Mouse (Mus musculus) midbrain, embryonic 11.5 days (tissue): ENCODE measurements around the gene Tgfb2. TPM values are rescaled to one million over a fixed set of nuclear protein-coding genes. Genes with fewer than 3 reads are reported as not detected.

Experiments used
- ATAC-seq: fragments of 200-750 bp; cut with Nextera tagmentation; 2 replicates; pipeline ENCODE4 v1.8.0; 2017; ENCODE audit warnings: moderate TSS enrichment, moderate library complexity; ENCODE audit not compliant: low FRiP score
- DNase-seq: peaks from one replicate; pipeline ENCODE4 v3.0.0; 2015; ENCODE audit warnings: low spot score; ENCODE audit errors: missing footprints
- H3K27ac ChIP-seq: fragments of 300-500 bp; sonication (generic); 2 replicates; pipeline ENCODE4 v1.5.1; 2014; ENCODE audit warnings: low read depth, low read length
- H3K27me3 ChIP-seq: fragments of 300-500 bp; sonication (generic); 2 replicates; pipeline ENCODE4 v1.6.1; 2014; ENCODE audit warnings: mild to moderate bottlenecking, low read length, moderate library complexity, mixed read lengths; ENCODE audit not compliant: control insufficient read depth, insufficient read depth
- H3K36me3 ChIP-seq: fragments of 300-500 bp; sonication (generic); 2 replicates; pipeline ENCODE4 v1.6.1; 2014; ENCODE audit warnings: mild to moderate bottlenecking, low read length, moderate library complexity, mixed read lengths; ENCODE audit not compliant: control insufficient read depth, insufficient read depth
- H3K4me1 ChIP-seq: fragments of 300-500 bp; sonication (generic); 2 replicates; pipeline ENCODE4 v1.6.1; 2014; ENCODE audit warnings: low read length; ENCODE audit not compliant: control insufficient read depth, insufficient read depth
- H3K4me2 ChIP-seq: fragments of 300-500 bp; sonication (generic); 2 replicates; pipeline ENCODE4 v1.6.1; 2014; ENCODE audit warnings: mild to moderate bottlenecking, moderate library complexity
- H3K4me3 ChIP-seq: fragments of 300-500 bp; sonication (generic); 2 replicates; pipeline ENCODE4 v1.5.1; 2014; ENCODE audit warnings: low read depth, low read length
- H3K9ac ChIP-seq: fragments of 300-500 bp; sonication (generic); 2 replicates; pipeline ENCODE4 v1.6.1; 2014; ENCODE audit warnings: low read length
- H3K9me3 ChIP-seq: fragments of 300-500 bp; sonication (generic); 2 replicates; pipeline ENCODE4 v1.6.1; 2016; ENCODE audit warnings: low read length; ENCODE audit not compliant: control insufficient read depth
- WGBS: fragments of 180-500 bp; shearing (Covaris S2); extraction: QIAGEN DNeasy Blood & Tissue Kit; methylation state at CpG from one replicate; pipeline ENCODE4 v1.1.7; 2014; 5-methylcytosine and 5-hydroxymethylcytosine counted together
- polyA plus RNA-seq: library from polyadenylated mRNA; unstranded; fragments of >200 nt; fragmentation: Nextera tagmentation; extraction: Ambion mirVana; gene quantifications from 2 replicates; pipeline ENCODE4 v1.2.1, GENCODE M21; 2014

The Tgfb2 gene
- polyA plus RNA-seq, 1 experiment from 2014 or later: 11.9 TPM

DNA sequence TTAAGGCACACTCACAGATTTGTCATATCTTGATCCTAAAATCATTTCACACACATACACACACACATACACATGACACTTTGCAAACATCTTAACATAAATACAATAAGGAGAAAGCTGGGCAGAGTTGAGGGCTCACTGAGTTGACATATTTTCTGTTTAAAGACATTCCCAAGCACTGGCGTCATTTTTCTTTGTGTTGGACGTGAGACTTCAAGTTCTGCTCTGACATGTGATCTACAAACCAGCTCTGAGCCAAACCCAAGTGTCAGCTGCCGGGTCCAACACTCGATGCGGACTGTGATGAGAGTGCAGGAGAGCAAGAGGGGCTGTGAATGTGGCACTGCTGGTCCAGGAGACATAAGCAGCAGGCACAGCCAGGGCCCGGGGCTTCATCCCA lies 123.7 kb downstream of the Tgfb2 start:
- Histone ChIP-seq H3K9me3 (no peaks in the 10 kb centered on the region), H3K9ac (no peak overlapping the region), H3K27me3 (no peaks in the 10 kb centered on the region), H3K4me3 (no peak overlapping the region), H3K36me3 (no peaks in the 10 kb centered on the region), H3K4me2 (no peak overlapping the region), H3K27ac (no peak overlapping the region), H3K4me1 (no peaks in the 10 kb centered on the region)
- 89% methylated on average over 6 of the region's 6 CpGs for WGBS
- no peak for DNase-seq
- no peak for ATAC-seq

DNA sequence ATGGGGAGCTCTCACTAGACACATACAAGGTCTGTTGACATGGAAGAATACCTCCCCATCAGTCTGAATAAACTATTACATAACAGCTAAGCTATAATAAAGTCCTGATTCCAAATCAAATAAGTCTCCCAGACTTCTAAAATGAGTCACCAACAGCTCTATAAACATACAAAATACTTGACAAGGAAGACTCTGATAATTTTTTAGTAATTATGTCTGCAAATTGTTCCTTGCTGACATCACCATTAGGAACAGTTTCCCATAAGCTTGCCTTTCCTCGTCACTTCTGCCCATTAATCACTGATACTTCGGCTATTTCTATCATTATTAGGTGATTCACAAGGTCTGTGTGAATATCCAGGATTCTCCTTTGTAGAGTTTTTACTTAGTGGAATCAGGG lies 124.1 kb downstream of the Tgfb2 start:
- no peak overlapping the region for H3K4me2 ChIP-seq
- H3K36me3 ChIP-seq: no peaks in the 10 kb centered on the region
- no peak for DNase-seq
- no peak overlapping the region for H3K9ac ChIP-seq
- WGBS: 85% methylated on average over 2 of the region's 2 CpGs
- H3K27me3 ChIP-seq: no peaks in the 10 kb centered on the region
- no peak for ATAC-seq
- no peak overlapping the region for H3K27ac ChIP-seq
- no peak overlapping the region for H3K4me3 ChIP-seq
- no peaks in the 10 kb centered on the region for H3K9me3 ChIP-seq
- no peaks in the 10 kb centered on the region for H3K4me1 ChIP-seq

DNA sequence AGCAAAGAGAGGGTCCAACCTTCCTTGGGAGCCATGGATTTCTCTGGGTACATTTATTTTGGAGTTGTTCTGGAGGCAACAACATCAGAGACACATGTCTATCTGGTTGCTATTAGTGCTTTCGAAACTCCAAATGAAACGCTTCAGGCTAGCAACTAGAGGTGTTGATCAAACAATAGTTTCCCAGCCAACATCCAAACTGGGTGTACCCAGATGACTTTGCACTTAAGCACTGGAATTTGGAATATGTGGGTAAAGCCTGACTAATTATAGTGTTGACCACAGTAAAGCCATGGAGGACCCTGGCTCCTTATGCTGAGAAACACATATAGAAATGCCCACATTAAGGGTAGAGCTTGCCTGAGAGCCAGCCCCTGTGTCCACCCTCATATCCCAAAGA lies 124.7 kb downstream of the Tgfb2 start:
- WGBS: 85% methylated on average over 2 of the region's 2 CpGs
- no peaks in the 10 kb centered on the region for H3K9me3 ChIP-seq
- H3K4me2 ChIP-seq: no peak overlapping the region
- H3K9ac ChIP-seq: no peak overlapping the region
- H3K27me3 ChIP-seq: no peaks in the 10 kb centered on the region
- H3K27ac ChIP-seq: no peak overlapping the region
- no peak for ATAC-seq
- no peaks in the 10 kb centered on the region for H3K4me1 ChIP-seq
- DNase-seq: no peak
- H3K36me3 ChIP-seq: no peaks in the 10 kb centered on the region
- H3K4me3 ChIP-seq: no peak overlapping the region

DNA sequence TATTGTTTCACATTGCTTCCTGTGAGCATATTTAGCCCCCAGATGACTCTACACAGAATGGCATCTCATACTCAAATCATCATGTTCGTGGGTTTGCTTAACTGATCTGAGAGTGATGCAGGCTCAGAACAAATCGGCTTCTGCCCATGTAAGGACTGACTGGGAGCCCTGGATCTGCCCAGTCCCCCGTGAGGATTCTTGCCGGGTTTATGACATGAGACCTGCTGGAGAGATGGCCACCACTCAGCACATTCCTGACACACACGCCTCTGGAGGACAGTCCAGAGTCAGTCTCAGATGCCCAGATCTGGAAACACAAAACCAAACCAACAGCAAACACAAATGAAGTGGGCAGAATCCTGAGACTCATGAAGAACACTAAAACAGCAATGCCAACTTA lies 128.5 kb downstream of the Tgfb2 start:
- Histone ChIP-seq H3K27me3 (no peaks in the 10 kb centered on the region), H3K4me3 (no peak overlapping the region)
- 83% methylated on average over 5 of the region's 5 CpGs for WGBS

DNA sequence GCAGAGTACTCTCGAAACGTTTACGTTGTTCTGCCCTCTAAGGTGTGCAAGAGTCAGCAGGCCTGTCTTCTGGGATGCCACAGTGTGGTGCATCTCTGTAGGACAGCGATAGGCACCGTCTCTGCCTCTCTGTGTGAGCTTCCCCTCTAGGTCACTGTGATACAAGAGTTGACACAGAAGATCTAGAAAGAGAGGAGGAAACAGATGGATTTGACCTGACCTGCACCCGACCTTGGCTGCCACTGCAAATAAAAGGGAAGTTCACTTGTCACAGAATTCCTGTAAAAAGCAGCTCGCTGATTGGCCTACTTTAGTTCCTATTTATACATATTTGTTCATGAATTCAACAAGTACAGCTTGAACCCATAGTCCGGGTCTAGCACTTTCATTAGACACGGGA lies 130.2 kb downstream of the Tgfb2 start:
- Histone ChIP-seq H3K4me3 (no peak overlapping the region), H3K4me2 (no peak overlapping the region), H3K9ac (no peak overlapping the region), H3K9me3 (no peaks in the 10 kb centered on the region), H3K27ac (no peak overlapping the region), H3K4me1 (no peaks in the 10 kb centered on the region), H3K27me3 (no peaks in the 10 kb centered on the region), H3K36me3 (no peaks in the 10 kb centered on the region)
- ATAC-seq (no peak), DNase-seq (no peak)
- 82% methylated on average over 9 of the region's 9 CpGs for WGBS

More for the DNA sequence above, 128.5 kb downstream of the Tgfb2 start:
- Histone ChIP-seq H3K4me2 (no peak overlapping the region), H3K9me3 (no peaks in the 10 kb centered on the region), H3K4me1 (no peaks in the 10 kb centered on the region), H3K36me3 (no peaks in the 10 kb centered on the region), H3K27ac (no peak overlapping the region), H3K9ac (no peak overlapping the region)
- no peak for DNase-seq
- no peak for ATAC-seq

DNA sequence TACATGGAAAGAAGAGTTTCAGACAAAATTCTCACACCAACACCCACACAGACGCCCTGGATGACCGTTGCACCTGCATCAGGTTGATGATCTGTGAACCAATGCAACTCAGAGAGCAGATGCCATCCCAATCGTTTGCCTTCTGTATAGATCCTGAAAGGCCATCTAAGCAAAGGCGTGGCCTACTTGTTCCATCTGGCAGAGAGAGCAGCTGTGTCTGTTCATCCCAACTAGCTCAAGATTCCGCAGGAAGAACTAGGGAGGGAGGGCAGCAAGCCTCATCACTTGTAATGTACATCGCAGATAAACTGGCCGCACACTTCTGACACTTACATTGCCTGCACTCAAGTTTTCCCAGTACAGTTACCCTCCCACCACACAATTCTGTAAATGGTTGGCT lies 130.7 kb downstream of the Tgfb2 start:
- Histone ChIP-seq H3K27me3 (no peaks in the 10 kb centered on the region), H3K9ac (no peak overlapping the region), H3K4me1 (no peaks in the 10 kb centered on the region), H3K9me3 (no peaks in the 10 kb centered on the region), H3K4me2 (no peak overlapping the region), H3K27ac (no peak overlapping the region), H3K36me3 (no peaks in the 10 kb centered on the region), H3K4me3 (no peak overlapping the region)
- no peak for ATAC-seq
- no peak for DNase-seq
- 90% methylated on average over 7 of the region's 7 CpGs for WGBS

Other genes with a start within 250 kb of the Tgfb2 start
- gene Rrp15, start 43.4 kb upstream of the Tgfb2 start, polyA plus RNA-seq: 65.7 and 68.5 TPM in 2 replicates